Mouse (Mus musculus) brain, embryonic 14.5 days (tissue): Measurements from ENCODE around the gene Calhm2. TPM values are rescaled to one million over a fixed set of nuclear protein-coding genes. Genes with fewer than 3 reads are reported as not detected.
"Not testable (repeated sequence)": the region's sequence is repeated elsewhere in the genome, so short reads cannot be mapped to it uniquely, and the experiment has no call there.

Source experiments
- DNase-seq: peaks from one replicate; pipeline ENCODE4 v3.0.0-alpha.2; 2011; ENCODE audit warnings: low read depth
- CTCF ChIP-seq: fragments of 200-500 bp; IDR thresholded peaks from 2 replicates; pipeline ENCODE4 v1.5.1; 2012; ENCODE audit warnings: inconsistent platforms, mild to moderate bottlenecking, moderate library complexity, borderline replicate concordance; ENCODE audit not compliant: insufficient read depth, insufficient read length; ENCODE audit errors: extremely low read depth
- POLR2A ChIP-seq: fragments of 200-500 bp; IDR thresholded peaks from 2 replicates; pipeline ENCODE4 v1.6.1; 2012; ENCODE audit warnings: mild to moderate bottlenecking, inconsistent platforms, borderline replicate concordance; ENCODE audit not compliant: poor library complexity, insufficient read depth, insufficient read length, severe bottlenecking; ENCODE audit errors: extremely low read depth
- polyA plus RNA-seq: library from polyadenylated mRNA; depleted of rRNA; stranded (reverse); fragments of >200 nt; gene quantifications from 2 replicates; pipeline ENCODE4 v1.2.3, GENCODE M21; 2012

Calhm2 gene
- polyA plus RNA-seq, 1 experiment = 1.5 TPM

DNA sequence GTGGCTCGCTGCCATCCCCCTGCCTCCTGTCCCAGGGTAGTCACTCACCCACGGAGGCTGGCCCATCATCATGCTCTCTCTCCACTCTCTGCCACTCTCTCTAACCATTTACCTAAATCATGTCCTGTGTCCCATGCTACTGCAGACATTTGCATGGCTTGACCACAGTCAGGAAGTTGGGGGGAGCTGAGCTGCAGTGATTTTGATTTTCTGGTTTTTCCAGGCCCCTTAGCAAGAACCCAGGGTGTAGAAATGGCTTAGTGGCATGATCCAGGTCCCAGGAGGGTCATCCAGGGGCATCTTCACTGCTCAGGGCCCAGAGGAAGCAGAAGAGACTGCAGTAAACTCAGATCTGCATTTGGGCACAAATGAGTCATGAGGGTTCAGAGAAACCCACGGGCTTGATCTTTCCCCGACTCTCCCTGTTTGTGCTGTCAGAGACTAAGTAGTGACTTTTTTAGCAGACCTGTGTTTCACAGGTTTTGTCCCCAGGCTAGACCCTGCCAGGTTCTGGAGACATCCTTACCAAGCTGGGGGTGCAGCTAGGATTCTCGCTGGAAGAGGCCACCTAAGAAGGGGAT is 10.3 kb upstream of the Calhm2 start:
- TF ChIP-seq CTCF = no peak
- TF ChIP-seq POLR2A = no peak
- DNase-seq = no peak

DNA sequence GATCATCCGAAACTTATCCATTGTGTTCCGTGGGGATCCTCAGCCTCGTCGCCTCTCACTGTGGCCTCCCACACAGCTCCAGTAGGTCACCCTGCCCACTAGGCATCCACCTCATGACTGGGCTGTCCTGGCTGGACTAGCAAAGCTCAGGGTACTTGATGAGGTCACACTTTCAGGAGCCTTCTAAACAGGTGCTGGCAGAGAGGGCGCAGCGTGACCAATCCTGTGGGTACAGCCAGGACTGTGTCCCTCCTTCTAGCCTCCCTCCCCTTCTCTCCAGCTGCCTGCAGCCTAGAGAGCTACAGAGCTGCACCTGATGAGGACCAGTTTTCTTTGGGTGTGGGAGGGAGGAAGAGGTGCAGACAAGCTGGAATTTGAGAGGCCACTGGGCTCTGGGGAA is 6.1 kb upstream of the Calhm2 start, which contains the start of gene Calhm1:
Gene Calhm1, minus strand, starts transcription at position 101 of the 400 bp plus-strand sequence.
- no peak for DNase-seq
- TF ChIP-seq CTCF (no peak), POLR2A (no peak)

DNA sequence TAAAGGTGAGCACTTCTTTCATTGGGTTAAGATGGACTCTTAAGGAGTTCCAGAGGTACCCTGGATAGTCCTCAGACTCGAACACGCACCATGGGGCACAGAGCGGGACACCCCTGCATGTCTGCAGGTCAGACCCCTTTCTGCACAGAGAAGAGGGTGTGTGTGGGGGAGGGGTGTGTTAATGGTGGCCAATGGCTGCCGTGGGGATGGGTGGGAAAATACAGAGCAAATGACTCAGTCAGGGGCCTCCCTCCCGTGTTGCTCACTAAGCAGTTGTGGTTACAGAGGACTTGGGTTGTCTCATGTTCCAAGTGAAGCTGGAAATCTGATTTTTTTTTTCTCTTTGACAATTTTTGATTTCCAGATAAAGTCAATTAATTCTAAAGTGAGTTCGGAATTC is 4.3 kb upstream of the Calhm2 start:
- no peak for TF ChIP-seq CTCF
- TF ChIP-seq POLR2A = no peak
- no peak for DNase-seq

DNA sequence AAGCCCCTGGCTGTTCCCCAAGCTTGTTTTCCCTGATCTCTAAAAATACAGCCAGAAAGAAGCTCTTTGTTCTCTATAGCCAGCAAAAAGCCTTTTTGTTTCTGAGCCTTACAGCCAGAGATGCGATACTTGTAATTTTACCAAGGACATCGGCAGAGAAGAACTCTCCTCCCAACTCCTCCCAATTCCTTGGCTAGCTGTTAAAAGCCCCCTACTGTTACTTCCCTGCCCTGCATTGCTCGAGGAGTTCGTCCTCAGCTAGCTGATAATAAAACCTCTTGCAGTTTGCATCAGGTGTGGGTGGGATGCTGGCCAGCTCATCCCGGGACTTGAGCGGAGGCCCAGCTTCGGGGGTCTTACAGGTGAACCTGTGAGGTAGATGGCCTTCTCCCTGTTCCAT is 1.5 kb upstream of the Calhm2 start:
- not testable (repeated sequence) for DNase-seq

DNA sequence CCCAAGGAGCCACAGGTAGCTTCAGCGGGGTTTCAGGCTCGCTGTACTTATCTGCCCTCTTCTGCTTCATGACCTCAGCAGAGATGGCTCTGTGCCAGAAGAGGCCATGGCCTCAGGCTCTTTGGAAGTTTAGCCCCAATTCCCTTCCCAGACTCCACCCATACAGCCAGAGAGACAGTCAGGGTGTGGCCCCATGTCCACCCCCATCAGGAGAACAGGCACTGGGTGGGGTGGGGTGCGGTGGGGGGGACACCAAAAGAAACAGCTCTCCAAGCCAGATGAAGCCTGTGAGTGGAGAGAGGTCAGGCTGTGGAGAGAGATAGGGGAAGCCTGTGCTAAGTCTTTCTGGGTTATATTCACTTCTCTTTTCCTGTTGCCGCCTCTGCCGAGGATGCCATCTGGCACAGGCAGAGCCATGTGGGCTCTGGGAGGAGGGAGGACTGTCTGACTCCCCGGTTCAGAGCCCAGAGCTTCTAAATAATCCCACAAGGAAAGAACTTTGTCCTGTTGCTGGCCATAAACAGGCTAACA is 978 bp downstream of the Calhm2 start:
- DNase-seq = peak; percentile 56
- TF ChIP-seq POLR2A = no peak
- TF ChIP-seq CTCF = no peak

DNA sequence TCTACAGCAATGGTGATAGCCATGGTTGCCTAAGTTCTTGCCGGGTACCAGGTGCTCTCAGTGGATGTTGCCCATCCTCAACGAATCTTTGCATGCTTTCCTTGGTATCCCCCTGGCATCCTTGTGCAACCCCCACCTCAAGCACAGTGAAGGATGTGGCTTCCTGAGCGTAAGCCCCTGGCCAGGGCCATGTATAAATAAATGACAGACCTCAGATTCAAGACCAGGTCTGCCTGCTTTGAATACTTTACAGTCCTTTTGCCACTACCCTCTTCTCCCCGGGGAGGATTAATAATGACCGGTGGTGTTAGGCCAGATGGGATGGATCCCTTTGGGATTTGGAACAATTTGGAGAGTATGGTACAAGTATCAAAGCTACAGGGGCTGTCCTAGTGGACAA is 1.9 kb downstream of the Calhm2 start:
- no peak for DNase-seq

DNA sequence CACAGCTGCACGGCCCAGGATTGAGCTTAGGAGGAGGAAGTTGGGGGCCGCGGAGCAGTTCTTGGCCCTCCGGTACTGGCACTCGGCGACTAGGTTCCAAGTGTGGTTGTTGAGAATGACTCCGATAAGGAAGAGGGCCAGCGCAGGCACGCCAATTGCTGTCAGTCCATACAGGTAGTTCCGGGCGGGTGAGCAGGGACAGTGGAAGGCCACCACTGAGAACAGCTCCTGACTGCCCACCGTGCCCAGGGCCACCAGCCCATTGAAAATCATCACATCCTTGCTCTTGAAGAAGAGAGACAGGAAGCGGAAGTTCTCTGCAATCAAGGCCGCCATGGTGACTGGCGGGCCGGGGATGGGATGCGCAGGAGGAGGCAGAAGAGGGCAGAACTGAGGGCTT is 2.5 kb downstream of the Calhm2 start:
- TF ChIP-seq CTCF (no peak), POLR2A (no peak)
- no peak for DNase-seq

More for the DNA sequence above, 1.9 kb downstream of the Calhm2 start:
- TF ChIP-seq POLR2A (no peak), CTCF (no peak)

DNA sequence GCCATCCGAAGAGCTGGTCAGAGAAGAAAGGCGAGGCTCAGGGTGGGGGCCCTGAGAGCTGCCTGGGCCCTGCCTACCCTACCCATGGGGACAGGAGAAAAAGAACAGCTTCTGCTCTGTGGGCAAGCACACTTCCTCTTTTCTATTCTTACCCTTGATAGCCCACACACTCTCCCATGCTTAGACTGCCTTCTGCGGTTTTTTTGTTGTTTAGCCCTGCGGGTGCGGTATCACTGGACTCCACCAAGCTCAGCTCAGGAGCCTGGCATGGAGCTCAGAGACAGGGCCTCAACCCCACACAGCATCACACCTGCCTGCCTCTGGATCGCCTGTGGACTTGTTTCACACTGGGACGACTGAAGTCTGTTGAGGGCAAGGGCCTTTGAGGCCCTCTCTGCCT is 4.9 kb downstream of the Calhm2 start:
- DNase-seq = no peak
- TF ChIP-seq POLR2A (no peak), CTCF (no peak)

DNA sequence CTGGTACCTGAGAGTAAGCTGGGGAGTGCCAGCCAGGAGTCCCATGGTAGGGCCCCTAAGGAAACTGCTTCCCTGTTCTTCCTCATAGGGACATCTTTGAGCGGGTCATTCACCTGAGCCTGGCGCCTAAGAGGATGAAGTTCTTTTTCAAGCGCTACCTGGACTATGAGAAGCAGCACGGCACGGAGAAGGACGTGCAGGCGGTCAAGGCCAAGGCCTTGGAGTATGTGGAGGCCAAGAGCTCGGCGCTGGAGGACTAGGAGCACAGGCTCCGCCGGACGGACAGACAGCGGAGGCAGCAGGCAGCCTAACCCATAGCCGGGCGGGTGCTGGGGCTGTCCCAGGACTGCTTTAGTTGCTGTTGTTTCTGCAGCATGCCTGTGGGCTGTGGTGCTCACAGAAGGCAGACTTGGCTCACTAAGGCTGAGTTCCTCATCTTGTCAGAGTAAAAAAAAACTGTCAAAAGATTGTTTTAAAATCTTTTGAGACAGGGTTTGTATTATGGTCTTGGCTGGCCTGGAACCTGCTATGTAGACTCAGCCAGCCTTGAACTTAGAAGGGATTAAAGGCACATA is 7.5 kb downstream of the Calhm2 start:
- TF ChIP-seq CTCF (no peak), POLR2A (no peak)
- DNase-seq = no peak

DNA sequence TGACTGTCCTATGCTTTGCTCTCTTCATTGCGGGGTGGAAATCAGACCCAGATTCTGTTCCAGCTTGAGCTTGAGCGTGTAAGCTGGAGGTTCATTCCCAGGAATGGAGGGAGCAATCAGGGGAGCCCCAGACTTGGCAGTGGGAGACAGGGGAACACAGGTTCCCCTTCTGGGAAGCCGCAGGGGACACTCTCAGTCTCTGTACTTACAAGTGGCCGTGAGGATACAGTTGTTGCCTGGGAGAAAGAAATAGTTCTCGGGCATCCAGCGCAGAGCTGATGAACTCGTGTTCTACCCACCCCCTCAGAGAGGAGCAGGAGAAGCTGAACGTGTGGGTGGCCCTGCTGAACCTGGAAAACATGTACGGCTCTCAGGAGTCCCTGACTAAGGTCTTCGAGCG is 9.3 kb downstream of the Calhm2 start:
- TF ChIP-seq CTCF (no peak), POLR2A (no peak)
- no peak for DNase-seq

DNA sequence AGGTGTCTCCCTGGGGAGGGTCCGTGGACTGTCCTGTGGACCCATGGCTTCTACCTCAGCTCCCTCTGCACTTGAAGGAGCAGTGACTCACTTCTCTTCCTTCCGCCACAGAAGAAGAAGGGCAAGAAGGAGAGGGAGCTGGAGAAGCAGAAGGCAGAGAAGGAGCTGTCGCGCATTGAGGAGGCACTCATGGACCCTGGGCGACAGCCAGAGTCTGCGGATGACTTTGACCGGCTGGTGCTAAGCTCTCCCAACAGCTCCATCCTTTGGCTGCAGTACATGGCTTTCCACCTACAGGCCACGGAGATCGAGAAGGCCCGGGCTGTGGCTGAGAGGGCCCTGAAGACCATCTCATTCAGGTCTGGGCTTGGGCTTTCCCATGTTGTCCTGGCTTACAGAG is 9.9 kb downstream of the Calhm2 start:
- TF ChIP-seq CTCF (no peak), POLR2A (no peak)

DNA sequence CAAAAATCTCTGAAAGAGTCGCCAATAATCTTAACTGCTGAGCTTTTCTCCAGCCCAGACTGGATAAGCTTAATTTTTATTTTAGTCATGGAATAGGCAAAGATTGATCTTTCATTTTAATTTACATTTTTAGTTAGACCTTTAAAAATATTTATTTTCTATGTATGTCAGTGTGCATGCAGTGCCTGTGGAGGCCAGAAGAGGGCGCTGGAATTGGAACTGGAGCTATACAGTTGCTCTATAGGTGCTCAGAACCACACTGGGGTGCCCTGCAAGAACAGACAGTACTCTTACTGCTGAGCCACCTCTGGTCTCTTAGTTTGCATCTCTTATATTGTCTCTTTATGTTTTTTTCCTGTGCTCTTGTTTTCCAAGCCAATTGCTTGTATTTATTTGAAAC is 15.3 kb downstream of the Calhm2 start:
- DNase-seq = peak; percentile 44
- TF ChIP-seq CTCF (peak; percentile 71), POLR2A (no peak)

More for the DNA sequence above, 9.9 kb downstream of the Calhm2 start:
- no peak for DNase-seq
